Mouse (Mus musculus): ENCODE measurements at regions not wholly inside any gene's neighbourhood (a gene's known extent, or its start where the extent isn't known, plus 50 kb on each side); places are given as distances from the start of the nearest gene placed in this dataset.

DNA sequence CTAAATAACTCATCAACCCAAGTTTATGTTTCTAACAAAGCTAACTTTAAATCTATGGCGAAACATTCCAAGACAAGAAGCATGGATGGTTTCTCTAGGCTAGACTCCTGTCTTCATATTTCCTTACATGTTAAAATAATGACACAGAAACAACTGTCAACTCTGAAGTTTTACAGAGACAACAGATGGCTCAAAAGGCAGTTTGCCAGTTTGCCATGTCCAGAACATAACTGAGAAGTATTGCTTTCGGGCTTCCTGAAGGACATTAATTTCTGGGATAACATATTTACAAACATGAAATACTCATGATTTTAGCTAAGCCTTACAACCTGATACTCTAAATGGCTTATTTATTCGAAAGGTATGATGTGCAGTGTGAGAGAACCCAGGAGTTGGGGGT is 1002.2 kb downstream of the Rapgef2 start:
- TF ChIP-seq CTCF (conservative IDR thresholded peaks at IDR 0.05; ENCODE audit: low read length), result no peak
- no peak for TF ChIP-seq POU5F1 (IDR thresholded peaks at IDR 0.05; ENCODE audit: borderline replicate concordance, low read length)
